Mouse (Mus musculus) CH12.LX (cell line): ENCODE measurements around the gene Klf3. TPM values are rescaled to one million over a fixed set of nuclear protein-coding genes. Genes with fewer than 3 reads are reported as not detected.

Experiments used
- DNase-seq: peaks from one replicate; pipeline ENCODE4 v3.0.0-alpha.2; 2013; ENCODE audit errors: extremely low read depth
- H3K27ac ChIP-seq: 2 replicates; pipeline ENCODE4 v1.5.1; 2012; ENCODE audit warnings: low read depth, mild to moderate bottlenecking, control low read depth, moderate library complexity; ENCODE audit not compliant: insufficient read depth
- H3K27me3 ChIP-seq: replicated peaks from 2 replicates; pipeline ENCODE3; 2012; ENCODE audit warnings: inconsistent platforms
- H3K36me3 ChIP-seq, 2 experiments: replicated peaks in 1 of 2; 2 replicates each; pipeline versions ENCODE3 to v1.6.1; 2012; ENCODE audit warnings: inconsistent platforms in 1 of 2, low read length in 1 of 2, mild to moderate bottlenecking in 1 of 2, mixed read lengths in 1 of 2, moderate library complexity in 1 of 2; ENCODE audit not compliant: control insufficient read depth in 1 of 2, insufficient read depth in 1 of 2
- H3K4me1 ChIP-seq, 2 experiments: 2 replicates each; pipeline ENCODE4 v1.6.1; 2012; ENCODE audit warnings: inconsistent platforms in 1 of 2, moderate library complexity in 1 of 2; ENCODE audit not compliant: insufficient read depth in 2 of 2, control insufficient read depth in 1 of 2
- H3K4me2 ChIP-seq: 2 replicates; pipeline ENCODE4 v1.6.1; 2012; ENCODE audit warnings: low read depth, mild to moderate bottlenecking, control low read depth; ENCODE audit not compliant: poor library complexity, insufficient read depth, severe bottlenecking
- H3K4me3 ChIP-seq, 3 experiments: fragments of 150-350 bp in 1 of 3; sonication (generic) in 1 of 3; replicated peaks in 1 of 3; 2 replicates each; pipeline versions ENCODE3 to v1.5.1; 2011 to 2012; ENCODE audit warnings: low read depth in 2 of 3, low read length in 2 of 3, mild to moderate bottlenecking in 2 of 3, moderate library complexity in 2 of 3, control low read depth in 1 of 3, improper control_type of control experiment in 1 of 3, inconsistent platforms in 1 of 3, mixed read lengths in 1 of 3; ENCODE audit not compliant: poor library complexity in 1 of 3
- H3K79me2 ChIP-seq: replicated peaks from 2 replicates; pipeline ENCODE4 v1.6.1; 2012; ENCODE audit warnings: mild to moderate bottlenecking, moderate library complexity; ENCODE audit not compliant: control insufficient read depth, poor library complexity, insufficient read depth, severe bottlenecking; ENCODE audit errors: extremely low read depth
- H3K9ac ChIP-seq: 2 replicates; pipeline ENCODE4 v1.6.1; 2012; ENCODE audit warnings: low read depth, mild to moderate bottlenecking, control low read depth, moderate library complexity; ENCODE audit not compliant: insufficient read depth
- H3K9me3 ChIP-seq: replicated peaks from 2 replicates; pipeline ENCODE3; 2012; ENCODE audit warnings: low read length, inconsistent platforms, mixed read lengths
- CHD1 ChIP-seq: IDR thresholded peaks from 2 replicates; pipeline ENCODE4 v1.6.1; 2012; ENCODE audit warnings: low read depth, low read length, improper control_type of control experiment, inconsistent platforms
- CHD2 ChIP-seq: IDR thresholded peaks from 2 replicates; pipeline ENCODE4 v1.6.1; 2011; ENCODE audit warnings: low read length, improper control_type of control experiment
- CTCF ChIP-seq, 2 experiments: IDR thresholded peaks in 1 of 2; conservative IDR thresholded peaks in 1 of 2; 2 replicates each; pipeline ENCODE4 v1.5.1; 2011 to 2012; ENCODE audit warnings: low read depth in 2 of 2, low read length in 2 of 2, improper control_type of control experiment in 1 of 2, inconsistent platforms in 1 of 2, mild to moderate bottlenecking in 1 of 2, moderate library complexity in 1 of 2
- ELF1 ChIP-seq: IDR thresholded peaks from 2 replicates; pipeline ENCODE4 v1.6.1; 2014; ENCODE audit warnings: low read depth, mild to moderate bottlenecking, inconsistent platforms, low read length, improper control_type of control experiment
- ETS1 ChIP-seq: conservative IDR thresholded peaks from 2 replicates; pipeline ENCODE4 v1.6.1; 2012; ENCODE audit warnings: low read depth, mild to moderate bottlenecking, inconsistent platforms, low read length, improper control_type of control experiment, moderate library complexity
- HCFC1 ChIP-seq: IDR thresholded peaks from 2 replicates; pipeline ENCODE4 v1.6.1; 2012; ENCODE audit warnings: low read depth, mild to moderate bottlenecking, inconsistent platforms, low read length, improper control_type of control experiment
- IRF4 ChIP-seq: IDR thresholded peaks from 2 replicates; pipeline ENCODE4 v1.6.1; 2014; ENCODE audit warnings: low read depth, mild to moderate bottlenecking, inconsistent platforms, low read length, improper control_type of control experiment
- MAX ChIP-seq: IDR thresholded peaks from 2 replicates; pipeline ENCODE4 v1.6.1; 2011; ENCODE audit warnings: low read length, improper control_type of control experiment
- MAZ ChIP-seq: IDR thresholded peaks from 2 replicates; pipeline ENCODE4 v1.6.1; 2012; ENCODE audit warnings: low read depth, mild to moderate bottlenecking, inconsistent platforms, low read length, improper control_type of control experiment, moderate library complexity
- MYC ChIP-seq: IDR thresholded peaks from 2 replicates; pipeline ENCODE4 v1.6.1; 2011; ENCODE audit warnings: low read depth, mild to moderate bottlenecking, improper control_type of control experiment, low read length
- NELFE ChIP-seq: IDR thresholded peaks from 2 replicates; pipeline ENCODE4 v1.6.1; 2011; ENCODE audit warnings: low read depth, low read length, improper control_type of control experiment
- PAX5 ChIP-seq: IDR thresholded peaks from 2 replicates; pipeline ENCODE4 v1.6.1; 2012; ENCODE audit warnings: low read length, inconsistent platforms, mixed read lengths
- POLR2A ChIP-seq: IDR thresholded peaks from 2 replicates; pipeline ENCODE4 v1.6.1; 2011; ENCODE audit warnings: low read depth, mild to moderate bottlenecking, improper control_type of control experiment, low read length
- RAD21 ChIP-seq: IDR thresholded peaks from 2 replicates; pipeline ENCODE4 v1.6.1; 2011; ENCODE audit warnings: low read depth, mild to moderate bottlenecking, low read length, improper control_type of control experiment, moderate library complexity
- RCOR1 ChIP-seq: conservative IDR thresholded peaks from 2 replicates; pipeline ENCODE4 v1.6.1; 2012; ENCODE audit warnings: low read depth, mild to moderate bottlenecking, inconsistent platforms, low read length, improper control_type of control experiment
- SIN3A ChIP-seq: IDR thresholded peaks from 2 replicates; pipeline ENCODE4 v1.6.1; 2012; ENCODE audit warnings: low read length, improper control_type of control experiment, inconsistent platforms
- SMC3 ChIP-seq: IDR thresholded peaks from 2 replicates; pipeline ENCODE4 v1.6.1; 2011; ENCODE audit warnings: low read depth, low read length, improper control_type of control experiment
- TCF12 ChIP-seq: IDR thresholded peaks from 2 replicates; pipeline ENCODE4 v1.6.1; 2014; ENCODE audit warnings: low read depth, mild to moderate bottlenecking, inconsistent platforms, low read length, improper control_type of control experiment
- UBTF ChIP-seq: IDR thresholded peaks from 2 replicates; pipeline ENCODE4 v1.6.1; 2012; ENCODE audit warnings: low read depth, mild to moderate bottlenecking, inconsistent platforms, low read length, improper control_type of control experiment, moderate library complexity
- USF2 ChIP-seq: conservative IDR thresholded peaks from 2 replicates; pipeline ENCODE4 v1.6.1; 2011; ENCODE audit warnings: low read depth, low read length, improper control_type of control experiment
- ZC3H11A ChIP-seq: IDR thresholded peaks from 2 replicates; pipeline ENCODE4 v1.6.1; 2012; ENCODE audit warnings: low read depth, mild to moderate bottlenecking, inconsistent platforms, low read length, improper control_type of control experiment
- ZMIZ1 ChIP-seq: IDR thresholded peaks from 2 replicates; pipeline ENCODE4 v1.6.1; 2012; ENCODE audit warnings: low read depth, mild to moderate bottlenecking, inconsistent platforms, low read length, improper control_type of control experiment
- ZNF384 ChIP-seq: IDR thresholded peaks from 2 replicates; pipeline ENCODE4 v1.6.1; 2012; ENCODE audit warnings: low read depth, low read length, improper control_type of control experiment, inconsistent platforms
- dilution Hi-C: fragments of 300-500 bp; cut with MboI; formaldehyde crosslinking; loops from 2 replicates; pipeline ENCODE4 v1.14.3; 2020; ENCODE audit warnings: low sequenced_read_pairs; ENCODE audit not compliant: extremely low pct_unique_long_range_greater_than_20kb, extremely low pct_ligation_motif_present
- in situ Hi-C: fragments of 300-500 bp; cut with MboI; formaldehyde crosslinking; loops from 3 replicates; pipeline ENCODE4 v1.14.3; 2019; ENCODE audit warnings: low sequenced_read_pairs, low pct_ligation_motif_present, low pct_unique_long_range_greater_than_20kb, mixed read lengths
- polyA plus RNA-seq: library from polyadenylated mRNA; unstranded; fragments of >175 nt; gene quantifications from 2 replicates; pipeline ENCODE4 v1.2.1, GENCODE M21; 2012; ENCODE audit warnings: low read depth; ENCODE audit not compliant: insufficient read length
- total RNA-seq, 2 experiments: library from RNA; depleted of rRNA; stranded (reverse); fragments of 300-350 nt in 1 of 2; fragments of >200 nt in 1 of 2; gene quantifications; 2 replicates each; pipeline ENCODE4 v1.2.3; 2012 to 2014

Gene Klf3
- total and polyA plus RNA-seq, 3 experiments = 0.40 to 4.4 (median 0.64) TPM

DNA sequence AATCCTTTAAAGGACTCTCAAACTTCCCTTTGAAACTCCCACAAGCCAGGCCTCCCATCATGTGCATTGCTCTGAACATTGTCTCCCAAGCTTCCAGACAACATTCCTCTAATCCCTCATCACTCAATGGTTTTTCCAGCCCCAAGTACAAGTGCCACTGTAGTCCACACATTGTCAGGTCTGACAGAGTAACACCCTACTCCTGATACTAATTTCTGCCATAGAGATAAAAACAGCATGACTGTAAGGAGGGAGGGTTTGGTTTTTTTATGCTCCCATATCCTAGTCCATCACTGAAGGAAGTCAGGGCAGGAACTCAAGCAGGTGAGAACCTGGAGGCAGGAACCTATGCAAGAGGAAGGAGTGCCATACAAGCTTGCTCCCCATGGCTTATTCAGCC lies 30.2 kb downstream of the Klf3 start:
- H3K4me3 ChIP-seq = no peak overlapping the region
- in situ Hi-C loops = no loop called here
- no peak overlapping the region for H3K27ac ChIP-seq
- H3K9me3 ChIP-seq = peaks cover 2% of the 10 kb centered on the region
- TF ChIP-seq HCFC1 (no peak), CTCF (conservative IDR thresholded peaks at IDR 0.05 in 1 of 2, IDR thresholded peaks at IDR 0.05 in 1 of 2; ENCODE audit: low read depth in 2 of 2, low read length in 2 of 2) (no peak)
- TF ChIP-seq, all 38 proteins: peak for 0
- Histone ChIP-seq H3K9ac (no peak overlapping the region), H3K79me2 (no peaks in the 10 kb centered on the region), H3K27me3 (no peaks in the 10 kb centered on the region), H3K4me1 (no peaks in the 10 kb centered on the region), H3K4me2 (no peak overlapping the region), H3K36me3 (peaks cover 0 to 3% of the 10 kb centered on the region in 2 experiments)
- no peak for DNase-seq
- dilution Hi-C loops = no loop called here

DNA sequence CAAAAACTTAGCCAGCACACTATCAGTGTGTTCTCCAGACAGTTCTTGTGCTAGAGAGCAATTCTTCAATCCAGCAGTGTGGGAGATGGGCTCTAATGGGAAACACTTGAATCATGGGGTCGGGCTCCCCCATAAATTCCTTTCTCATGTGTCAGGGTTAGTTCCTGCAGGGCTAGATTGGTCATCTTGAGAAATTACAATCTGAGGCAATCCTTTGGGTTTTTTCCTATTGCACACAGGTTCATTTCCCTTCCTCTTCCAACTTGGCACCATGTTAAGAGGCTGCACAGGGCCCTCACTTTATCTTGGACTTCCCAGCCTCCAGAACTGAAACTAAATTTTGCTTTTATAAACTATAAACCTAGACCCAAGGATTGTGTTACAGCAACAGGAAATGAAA lies 31.0 kb downstream of the Klf3 start:
- Histone ChIP-seq H3K27me3 (no peaks in the 10 kb centered on the region), H3K27ac (no peak overlapping the region), H3K79me2 (no peaks in the 10 kb centered on the region), H3K4me2 (no peak overlapping the region), H3K4me3 (no peak overlapping the region), H3K9ac (no peak overlapping the region), H3K4me1 (no peaks in the 10 kb centered on the region), H3K36me3 (peaks cover 0 to 3% of the 10 kb centered on the region in 2 experiments), H3K9me3 (peaks cover 2% of the 10 kb centered on the region)
- in situ Hi-C loops (no loop called here), dilution Hi-C loops (no loop called here)
- no peak for TF ChIP-seq ZNF384
- TF ChIP-seq USF2 = no peak
- no peak for TF ChIP-seq RCOR1
- no peak for TF ChIP-seq CHD1
- no peak for TF ChIP-seq MYC
- no peak for TF ChIP-seq SMC3
- no peak for TF ChIP-seq ZC3H11A
- TF ChIP-seq PAX5 = no peak
- no peak for DNase-seq

DNA sequence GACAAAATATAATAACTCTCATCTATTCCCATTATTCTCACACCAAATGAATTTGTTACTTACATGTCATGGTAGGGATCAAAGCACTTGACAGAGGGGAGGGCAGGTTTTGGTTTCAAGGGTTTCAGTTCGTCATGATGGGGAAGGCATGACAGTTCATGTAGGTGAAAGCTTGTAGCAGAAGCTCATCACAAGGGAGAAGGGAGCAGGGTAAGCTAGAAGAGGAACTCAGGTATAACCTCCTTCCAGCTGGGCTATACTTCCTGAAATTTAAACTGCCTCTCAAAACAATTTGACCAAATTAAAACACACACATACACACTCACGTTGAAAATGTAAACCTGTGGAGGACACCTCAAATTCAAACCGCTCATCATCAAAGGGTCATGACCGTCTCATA lies 32.1 kb downstream of the Klf3 start:
- TF ChIP-seq SIN3A = no peak
- no peak for TF ChIP-seq ZMIZ1
- TF ChIP-seq ETS1 = no peak
- no peak for TF ChIP-seq ELF1
- no peak for TF ChIP-seq CHD2
- no peak for TF ChIP-seq SMC3
- TF ChIP-seq MAX = no peak
- TF ChIP-seq RAD21 = no peak
- TF ChIP-seq NELFE = no peak
- no peak for TF ChIP-seq UBTF
- TF ChIP-seq TCF12 = no peak
- TF ChIP-seq MAZ = no peak
- no peak for TF ChIP-seq IRF4
- no peak for TF ChIP-seq HCFC1
- TF ChIP-seq POLR2A = no peak
- Histone ChIP-seq H3K79me2 (no peaks in the 10 kb centered on the region), H3K4me1 (no peaks in the 10 kb centered on the region), H3K9ac (no peak overlapping the region), H3K9me3 (peaks cover 2% of the 10 kb centered on the region), H3K4me3 (no peak overlapping the region), H3K27me3 (no peaks in the 10 kb centered on the region), H3K4me2 (no peak overlapping the region), H3K27ac (no peak overlapping the region), H3K36me3 (no peaks in the 10 kb centered on the region)
- DNase-seq = no peak
- in situ Hi-C loops = no loop called here
- dilution Hi-C loops = no loop called here
